Mouse (Mus musculus) heart, adult 2 months (tissue): ENCODE results near the gene Brs3.

Experiments
- CTCF ChIP-seq: fragments of 200-600 bp; IDR thresholded peaks from 2 replicates; pipeline ENCODE4 v1.8.1; 2022; ENCODE audit warnings: antibody characterized with exemption, mild to moderate bottlenecking, moderate library complexity
- EP300 ChIP-seq: fragments of 200-500 bp; IDR thresholded peaks from 2 replicates; pipeline ENCODE4 v1.6.1; 2011; ENCODE audit warnings: low read depth, low read length, control low read depth; ENCODE audit not compliant: insufficient read depth

DNA sequence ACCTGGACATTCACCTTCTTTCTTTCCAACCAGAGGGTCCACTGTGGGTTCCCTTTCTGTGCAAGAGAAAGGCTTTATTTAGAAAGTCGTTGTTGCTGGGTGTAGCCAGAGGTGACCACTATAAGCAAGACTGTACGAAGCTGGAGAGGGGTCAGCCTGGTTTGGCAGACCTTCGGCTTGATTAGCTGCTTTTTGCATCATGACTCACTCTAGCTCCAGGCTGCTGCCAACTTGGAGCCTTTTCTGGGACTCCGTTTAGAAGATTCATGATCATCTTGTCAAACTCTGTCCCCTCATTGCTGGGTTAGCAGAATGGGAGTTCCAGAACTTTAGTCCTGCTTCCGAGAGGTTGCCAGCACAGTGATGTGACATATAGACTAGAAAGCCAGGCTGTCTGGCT lies 38.6 kb downstream of the Brs3 start:
- TF ChIP-seq CTCF = no peak
- TF ChIP-seq EP300 = no peak
